Mouse (Mus musculus): ENCODE results near the gene Abca13.

DNA sequence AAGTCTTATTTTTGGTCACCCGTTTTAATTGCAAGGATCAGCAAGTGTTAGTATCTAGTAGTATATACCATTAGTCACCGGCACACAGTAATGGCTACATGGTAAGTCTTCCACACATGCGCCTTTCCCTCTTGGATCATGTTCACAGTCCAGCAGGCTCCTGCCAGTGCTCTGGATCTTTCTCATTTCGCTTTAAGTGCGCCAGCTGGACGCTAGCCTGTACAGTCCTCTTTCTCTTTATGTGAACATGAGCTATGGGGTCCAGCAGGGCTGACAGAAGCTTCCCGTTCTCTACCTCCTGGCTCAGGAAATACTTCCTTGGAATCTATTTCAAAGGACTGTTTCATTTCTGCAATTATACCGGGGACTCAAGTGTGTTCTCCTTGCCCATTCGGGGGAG lies 21.8 kb downstream of the Abca13 start:
- TF ChIP-seq GATA1 (IDR thresholded peaks at IDR 0.05; ENCODE audit: borderline replicate concordance, low read length) (no peak), CTCF (IDR thresholded peaks at IDR 0.05; ENCODE audit: low read depth, low read length) (no peak), TAL1 (conservative IDR thresholded peaks at IDR 0.05; ENCODE audit: low read depth, low read length) (no peak), GATA2 (IDR thresholded peaks at IDR 0.05; ENCODE audit: borderline replicate concordance, low read depth, low read length) (no peak), POLR2AphosphoS5 (IDR thresholded peaks at IDR 0.05; ENCODE audit: insufficient replicate concordance, low read depth, low read length) (no peak)

Measured in G1E (cell line).